In the genomic region with DNA sequence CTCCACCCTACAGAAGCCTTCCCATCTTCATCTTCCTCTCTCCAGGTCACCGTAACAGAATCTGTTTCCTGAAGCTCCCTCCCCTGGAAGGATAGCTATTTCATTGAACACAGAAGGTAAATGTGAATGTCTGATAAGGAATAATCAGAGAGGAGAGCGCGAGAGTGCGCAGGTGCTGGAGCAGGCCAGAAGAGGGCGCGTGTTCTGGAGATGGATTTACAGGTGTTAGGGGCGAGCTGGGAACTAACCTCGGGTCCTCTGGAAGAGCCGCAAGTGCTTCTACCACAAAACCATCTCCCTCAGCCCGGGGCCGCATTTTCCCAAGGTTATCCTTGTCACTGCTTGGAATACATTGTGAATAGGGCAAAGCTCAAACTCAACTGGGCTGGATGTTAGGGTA, we compare ENCODE assay signal across 19 mouse cellular contexts.
DNase-seq lines count a peak whose midpoint lies in the region; ATAC-seq and TF ChIP-seq lines count a peak whose summit lies in the region.
"Had no signal": no experiment of that assay in that cellular context is flagged by ENCODE, and none has a peak within 500 bp of the region (broad histone marks: within the 10 kb centered on the region; RNA-seq: fewer than 3 reads in every experiment).

No protein-coding gene starts in this region.

- TF ChIP-seq EP300 in ES-Bruce4 (IDR thresholded peaks at IDR 0.05; ENCODE audit: insufficient read depth, low read depth, low read length), result no peak

- no peak overlapping the region for H3K4me3 ChIP-seq in intestine, postnatal 0 days (ENCODE audit: low read depth, low read length)
- no peak overlapping the region for H3K4me3 ChIP-seq in intestine, embryonic 15.5 days (replicated peaks)
- no peak overlapping the region for H3K4me3 ChIP-seq in ES-Bruce4 (ENCODE audit: low read depth, low read length)
- H3K4me3 ChIP-seq in ES-E14 (ENCODE audit: insufficient read depth in 1 of 2, low read depth in 1 of 2, low read length in 2 of 2, poor library complexity in 1 of 2, severe bottlenecking in 1 of 2), result no peak overlapping the region
- H3K4me3 ChIP-seq in limb, embryonic 10.5 days, result 0 out of 2 replicates have a peak overlapping the region, but pooled peaks have one; percentile 18
- H3K4me3 ChIP-seq: liver, embryonic 13.5 days had no signal

- TF ChIP-seq POLR2A in ES-Bruce4 (IDR thresholded peaks at IDR 0.05; ENCODE audit: insufficient read depth, low read length), result no peak

- peak; percentile 18; the same call in 1 of the 2 replicates for TF ChIP-seq CTCF in intestine, postnatal 0 days (IDR thresholded peaks at IDR 0.05; ENCODE audit: low read depth)
- TF ChIP-seq CTCF in ES-Bruce4 (IDR thresholded peaks at IDR 0.05; ENCODE audit: low read depth, low read length), result peak; percentile 66

- no peak overlapping the region for H3K4me2 ChIP-seq in intestine, postnatal 0 days (replicated peaks; ENCODE audit: low read depth)
- no peak overlapping the region for H3K4me2 ChIP-seq in intestine, embryonic 15.5 days (replicated peaks)
- H3K4me2 ChIP-seq: liver, embryonic 13.5 days had no signal

- in situ Hi-C loops in ES-E14 (cut with MboI; ENCODE audit: low sequenced_read_pairs in 2 of 2, unreplicated experiment in 2 of 2), result no loop called here

- DNase-seq in ES-E14 (ENCODE audit: low read depth, low spot score), result no peak
- DNase-seq in limb, embryonic 10.5 days (ENCODE audit: low spot score), result no peak
- DNase-seq in Muller cell, postnatal 12 days (ENCODE audit: inconsistent ontology term), result no peak
- no peak for DNase-seq in embryo, embryonic 10 days (ENCODE audit: low spot score)
- DNase-seq: adrenal gland, postnatal 10 days; cerebellum, adult 8-10 months; cerebellum, postnatal 36 days; forebrain, postnatal 0 days; heart, postnatal 10 days; kidney, adult 2 months; layer of hippocampus, adult 9-11 months; liver, embryonic 13.5 days; right cerebral cortex, postnatal 14 days had no signal

- no peak overlapping the region for H3K27ac ChIP-seq in intestine, postnatal 0 days (ENCODE audit: low read depth, low read length)
- H3K27ac ChIP-seq in intestine, embryonic 15.5 days, result no peak overlapping the region
- H3K27ac ChIP-seq in ES-Bruce4 (ENCODE audit: insufficient read depth, low read length), result no peak overlapping the region
- H3K27ac ChIP-seq in ES-E14 (ENCODE audit: insufficient read depth, low read depth, low read length, poor library complexity, severe bottlenecking), result no peak overlapping the region
- H3K27ac ChIP-seq in limb, embryonic 10.5 days, result peak overlapping the region; percentile 84
- H3K27ac ChIP-seq: kidney, postnatal 0 days; liver, embryonic 13.5 days; midbrain, embryonic 10.5 days had no signal

- H3K9me3 ChIP-seq in intestine, postnatal 0 days (ENCODE audit: control insufficient read depth), result no peaks in the 10 kb centered on the region
- H3K9me3 ChIP-seq in intestine, embryonic 15.5 days, result no peaks in the 10 kb centered on the region
- H3K9me3 ChIP-seq in ES-Bruce4 (replicated peaks; ENCODE audit: control insufficient read depth, insufficient read depth, low read length, poor library complexity, severe bottlenecking) (no peaks in the 10 kb centered on the region), ES-E14 (ENCODE audit: control insufficient read depth, insufficient read depth, low read depth, low read length) (no peaks in the 10 kb centered on the region)
- H3K9me3 ChIP-seq in limb, embryonic 10.5 days (replicated peaks), result no peaks in the 10 kb centered on the region; the same call in 1 of the 2 replicates
- H3K9me3 ChIP-seq: liver, embryonic 13.5 days had no signal

- WGBS in intestine, postnatal 0 days, result 68% methylated on average over 11 of the region's 11 CpGs
- WGBS in intestine, embryonic 15.5 days, result 62% methylated on average over 11 of the region's 11 CpGs
- WGBS in limb, embryonic 10.5 days, result 38% methylated on average over 11 of the region's 11 CpGs

- H3K36me3 ChIP-seq in intestine, postnatal 0 days (ENCODE audit: control insufficient read depth, insufficient read depth), result no peaks in the 10 kb centered on the region
- H3K36me3 ChIP-seq in intestine, embryonic 15.5 days, result no peaks in the 10 kb centered on the region
- no peaks in the 10 kb centered on the region for H3K36me3 ChIP-seq in ES-Bruce4 (ENCODE audit: control insufficient read depth, insufficient read depth, low read length, poor library complexity, severe bottlenecking)
- H3K36me3 ChIP-seq in ES-E14 (ENCODE audit: control insufficient read depth, insufficient read depth, low read length, poor library complexity, severe bottlenecking), result no peaks in the 10 kb centered on the region
- no peaks in the 10 kb centered on the region for H3K36me3 ChIP-seq in limb, embryonic 10.5 days
- H3K36me3 ChIP-seq: liver, embryonic 13.5 days; midbrain, embryonic 10.5 days had no signal

- H3K9ac ChIP-seq in intestine, postnatal 0 days (ENCODE audit: low read depth, low read length), result no peak overlapping the region
- H3K9ac ChIP-seq in intestine, embryonic 15.5 days, result no peak overlapping the region
- H3K9ac ChIP-seq in ES-Bruce4 (ENCODE audit: low read depth, poor library complexity, severe bottlenecking) (no peak overlapping the region), ES-E14 (ENCODE audit: insufficient read depth, low read depth, low read length, poor library complexity, severe bottlenecking) (no peak overlapping the region)
- H3K9ac ChIP-seq: forebrain, postnatal 0 days; liver, embryonic 13.5 days had no signal

- no peak for ATAC-seq in intestine, postnatal 0 days
- no peak for ATAC-seq in intestine, embryonic 15.5 days
- ATAC-seq: forebrain, postnatal 0 days; Patski had no signal

- H3K27me3 ChIP-seq in intestine, postnatal 0 days (replicated peaks; ENCODE audit: control insufficient read depth, insufficient read depth, low read length), result peaks cover 9% of the 10 kb centered on the region; the same call in 1 of the 2 replicates
- H3K27me3 ChIP-seq in intestine, embryonic 15.5 days (replicated peaks), result peaks cover 11% of the 10 kb centered on the region
- no peaks in the 10 kb centered on the region for H3K27me3 ChIP-seq in ES-Bruce4 (ENCODE audit: control insufficient read depth, insufficient read depth, low read length, poor library complexity, severe bottlenecking)
- peaks cover 12% of the 10 kb centered on the region for H3K27me3 ChIP-seq in limb, embryonic 10.5 days (ENCODE audit: low read depth, poor library complexity, severe bottlenecking)
- H3K27me3 ChIP-seq: Patski had no signal

- H3K4me1 ChIP-seq in intestine, postnatal 0 days (replicated peaks; ENCODE audit: control insufficient read depth, insufficient read depth, low read length), result no peaks in the 10 kb centered on the region
- peaks cover 2% of the 10 kb centered on the region; the same call in 1 of the 2 replicates for H3K4me1 ChIP-seq in intestine, embryonic 15.5 days (replicated peaks)
- H3K4me1 ChIP-seq in ES-Bruce4 (ENCODE audit: control insufficient read depth, insufficient read depth, low read length) (peaks cover 5% of the 10 kb centered on the region), ES-E14 (ENCODE audit: control insufficient read depth in 2 of 2, insufficient read depth in 2 of 2, low read length in 2 of 2, poor library complexity in 1 of 2) (peaks cover 1 to 11% of the 10 kb centered on the region in 2 experiments; a peak in 1 of 4 replicates)
- peaks cover 45% of the 10 kb centered on the region for H3K4me1 ChIP-seq in limb, embryonic 10.5 days
- H3K4me1 ChIP-seq: liver, embryonic 13.5 days had no signal

TF ChIP-seq in ES-E14, 5 proteins besides CTCF, POLR2A, EP300 and RAD21:
- no peak for TF ChIP-seq HCFC1 (IDR thresholded peaks at IDR 0.05; ENCODE audit: borderline replicate concordance, insufficient read depth, low read length)
- TF ChIP-seq CHD2 (IDR thresholded peaks at IDR 0.05; ENCODE audit: low read depth, low read length), result no peak
- TF ChIP-seq ZNF384 (IDR thresholded peaks at IDR 0.05; ENCODE audit: low read depth, low read length), result no peak
- TF ChIP-seq ZC3H11A (IDR thresholded peaks at IDR 0.05; ENCODE audit: borderline replicate concordance, low read depth, low read length), result peak; percentile 38; the same call in 1 of the 2 replicates
- no peak for TF ChIP-seq MAFK (IDR thresholded peaks at IDR 0.05; ENCODE audit: insufficient read depth, low read depth, low read length)
